Mouse (Mus musculus) bone marrow macrophage, adult 2 months (primary cell): Measurements from ENCODE around the gene Olfr898.

Experiments
- CTCF ChIP-seq: IDR thresholded peaks from 2 replicates; pipeline ENCODE4 v1.5.1; 2012; ENCODE audit warnings: low read depth, mild to moderate bottlenecking, low read length, moderate library complexity
- POLR2A ChIP-seq: IDR thresholded peaks from 2 replicates; pipeline ENCODE4 v1.6.1; 2012; ENCODE audit warnings: mild to moderate bottlenecking, low read depth, low read length, borderline replicate concordance

DNA sequence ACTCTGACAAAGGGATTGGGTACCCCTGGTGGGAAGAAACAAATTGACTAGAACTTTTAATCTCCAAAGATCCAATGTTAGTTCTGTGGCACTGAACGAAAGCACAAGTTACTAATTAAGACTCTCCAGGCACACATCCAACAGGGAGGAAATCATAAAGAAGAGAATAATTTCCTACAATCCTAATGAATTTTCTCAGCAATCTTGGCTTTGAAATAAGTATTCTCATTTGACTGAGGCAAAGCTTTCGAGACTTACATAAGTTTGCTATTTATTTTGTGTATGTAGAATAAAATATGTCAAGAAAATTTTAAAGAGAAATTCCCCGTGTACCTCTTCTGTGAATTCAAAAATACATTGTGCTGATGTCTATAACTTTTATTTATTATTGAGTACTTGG, 19.5 kb upstream of the Olfr898 start, which contains the start of gene Olfr25:
- TF ChIP-seq CTCF (no peak), POLR2A (no peak)
